In genomic region chr11:33075293-33075692, GRCm38 (mm10) we compare ENCODE assay signal across 9 mouse cellular contexts.
DNase-seq lines count a peak whose midpoint lies in the region; ATAC-seq and TF ChIP-seq lines count a peak whose summit lies in the region.
"Had no signal": no experiment of that assay in that cellular context is flagged by ENCODE, and none has a peak within 500 bp of the region (broad histone marks: within the 10 kb centered on the region; RNA-seq: fewer than 3 reads in every experiment).

No protein-coding gene starts in this region.

- peak; percentile 50; the same call in 1 of the 2 replicates for ATAC-seq in forebrain, embryonic 13.5 days
- ATAC-seq in forebrain, embryonic 11.5 days (replicated peaks; ENCODE audit: low FRiP score) = no peak
- 0 out of 2 replicates have a peak, but pooled peaks have one; percentile 11 for ATAC-seq in stomach, embryonic 14.5 days (ENCODE audit: insufficient number of reproducible peaks, insufficient read depth, low FRiP score, low read depth)
- ATAC-seq in stomach, postnatal 0 days (ENCODE audit: low FRiP score, low TSS enrichment) = no peak; the same call in 1 of the 2 replicates
- no peak for ATAC-seq in granulocyte monocyte progenitor cell, adult 5-6 weeks (replicated peaks; ENCODE audit: poor library complexity, severe bottlenecking)

- H3K4me1 ChIP-seq in forebrain, embryonic 13.5 days = peaks cover 7% of the 10 kb centered on the region
- H3K4me1 ChIP-seq in forebrain, embryonic 11.5 days (replicated peaks; ENCODE audit: control insufficient read depth, insufficient read depth, low read length) = 0 out of 2 replicates have a peak, but pooled peaks cover 2% of the 10 kb centered on the region
- H3K4me1 ChIP-seq in stomach, embryonic 14.5 days (ENCODE audit: control insufficient read depth, insufficient read depth, low read length) = no peaks in the 10 kb centered on the region
- no peaks in the 10 kb centered on the region for H3K4me1 ChIP-seq in stomach, postnatal 0 days (replicated peaks; ENCODE audit: control insufficient read depth, insufficient read depth)

- H3K27me3 ChIP-seq in forebrain, embryonic 13.5 days = no peaks in the 10 kb centered on the region
- no peaks in the 10 kb centered on the region for H3K27me3 ChIP-seq in forebrain, embryonic 11.5 days (ENCODE audit: control insufficient read depth, insufficient read depth, low read length)
- H3K27me3 ChIP-seq in stomach, embryonic 14.5 days (ENCODE audit: control insufficient read depth, insufficient read depth, low read length) = no peaks in the 10 kb centered on the region
- no peaks in the 10 kb centered on the region for H3K27me3 ChIP-seq in stomach, postnatal 0 days (ENCODE audit: control insufficient read depth, insufficient read depth, low read length)

- no peaks in the 10 kb centered on the region for H3K36me3 ChIP-seq in forebrain, embryonic 13.5 days (ENCODE audit: poor library complexity, severe bottlenecking)
- no peaks in the 10 kb centered on the region for H3K36me3 ChIP-seq in forebrain, embryonic 11.5 days (ENCODE audit: control insufficient read depth, insufficient read depth, low read length)
- H3K36me3 ChIP-seq in stomach, embryonic 14.5 days (ENCODE audit: control insufficient read depth, insufficient read depth, low read length) = no peaks in the 10 kb centered on the region
- H3K36me3 ChIP-seq in stomach, postnatal 0 days (ENCODE audit: control insufficient read depth, insufficient read depth, low read length) = no peaks in the 10 kb centered on the region

- no peak overlapping the region for H3K27ac ChIP-seq in forebrain, embryonic 13.5 days
- no peak overlapping the region for H3K27ac ChIP-seq in forebrain, embryonic 11.5 days (ENCODE audit: low read depth, low read length)
- no peak overlapping the region for H3K27ac ChIP-seq in stomach, embryonic 14.5 days (ENCODE audit: low read length)
- no peak overlapping the region for H3K27ac ChIP-seq in stomach, postnatal 0 days (replicated peaks)
- H3K27ac ChIP-seq: macrophage had no signal

- H3K9ac ChIP-seq in forebrain, embryonic 13.5 days = no peak overlapping the region
- no peak overlapping the region for H3K9ac ChIP-seq in forebrain, embryonic 11.5 days (ENCODE audit: low read length)
- no peak overlapping the region for H3K9ac ChIP-seq in stomach, embryonic 14.5 days (replicated peaks; ENCODE audit: low read depth, low read length)
- no peak overlapping the region for H3K9ac ChIP-seq in stomach, postnatal 0 days (ENCODE audit: low read length)

- no peak for TF ChIP-seq CTCF in stomach, postnatal 0 days (IDR thresholded peaks at IDR 0.05; ENCODE audit: low read depth)

- H3K4me2 ChIP-seq in forebrain, embryonic 13.5 days = no peak overlapping the region
- H3K4me2 ChIP-seq in forebrain, embryonic 11.5 days (ENCODE audit: low read depth, low read length, severe bottlenecking) = no peak overlapping the region
- no peak overlapping the region for H3K4me2 ChIP-seq in stomach, embryonic 14.5 days (replicated peaks; ENCODE audit: low read depth, low read length)
- no peak overlapping the region for H3K4me2 ChIP-seq in stomach, postnatal 0 days (replicated peaks; ENCODE audit: low read depth)

- no peak for DNase-seq in forebrain, embryonic 11.5 days (ENCODE audit: low spot score)
- DNase-seq in stomach, postnatal 0 days (ENCODE audit: low spot score) = no peak
- peak; percentile 76 for DNase-seq in left cerebral cortex, postnatal 4 days
- peak; percentile 38 for DNase-seq in right cerebral cortex, postnatal 4 days
- DNase-seq in adipocyte (ENCODE audit: low spot score) = no peak

- WGBS in forebrain, embryonic 13.5 days = 56% methylated on average over 8 of the region's 8 CpGs
- WGBS in forebrain, embryonic 11.5 days = 73% methylated on average over 8 of the region's 8 CpGs
- 42% methylated on average over 8 of the region's 8 CpGs for WGBS in stomach, embryonic 14.5 days
- 41% methylated on average over 8 of the region's 8 CpGs for WGBS in stomach, postnatal 0 days

- no peak for TF ChIP-seq EP300 in stomach, postnatal 0 days (optimal IDR thresholded peaks at IDR 0.05)

- H3K4me3 ChIP-seq in forebrain, embryonic 13.5 days = no peak overlapping the region
- no peak overlapping the region for H3K4me3 ChIP-seq in forebrain, embryonic 11.5 days (ENCODE audit: low read depth, low read length)
- no peak overlapping the region for H3K4me3 ChIP-seq in stomach, embryonic 14.5 days (ENCODE audit: low read depth, low read length)
- H3K4me3 ChIP-seq in stomach, postnatal 0 days (ENCODE audit: low read depth, low read length) = no peak overlapping the region

- H3K9me3 ChIP-seq in forebrain, embryonic 13.5 days (replicated peaks) = no peaks in the 10 kb centered on the region
- H3K9me3 ChIP-seq in forebrain, embryonic 11.5 days (ENCODE audit: control insufficient read depth, low read length) = no peaks in the 10 kb centered on the region
- H3K9me3 ChIP-seq in stomach, embryonic 14.5 days (ENCODE audit: control insufficient read depth, low read depth, low read length) = no peaks in the 10 kb centered on the region
- no peaks in the 10 kb centered on the region for H3K9me3 ChIP-seq in stomach, postnatal 0 days (ENCODE audit: control insufficient read depth, low read length)

- intact Hi-C loops in left cerebral cortex, postnatal 4 days (cut with DNase I) = no loop called here

Comparison
In these comparisons a context has a peak if more than half of its experiments do, and no peak if none do; other contexts are left out.
1. ATAC-seq: peak in forebrain, embryonic 13.5 days (single experiment) and stomach, embryonic 14.5 days (single experiment); none in forebrain, embryonic 11.5 days (single experiment), stomach, postnatal 0 days (single experiment) and granulocyte monocyte progenitor cell, adult 5-6 weeks (single experiment).
2. DNase-seq: peak in left cerebral cortex, postnatal 4 days (single experiment) and right cerebral cortex, postnatal 4 days (single experiment); none in forebrain, embryonic 11.5 days (single experiment), stomach, postnatal 0 days (single experiment) and adipocyte (single experiment).